Mouse (Mus musculus): ENCODE measurements at regions not wholly inside any gene's neighbourhood (a gene's known extent, or its start where the extent isn't known, plus 50 kb on each side); places are given as distances from the start of the nearest gene placed in this dataset.
A peak's percentile ranks its signal among the peaks of the same experiment; 100 is the strongest.

DNA sequence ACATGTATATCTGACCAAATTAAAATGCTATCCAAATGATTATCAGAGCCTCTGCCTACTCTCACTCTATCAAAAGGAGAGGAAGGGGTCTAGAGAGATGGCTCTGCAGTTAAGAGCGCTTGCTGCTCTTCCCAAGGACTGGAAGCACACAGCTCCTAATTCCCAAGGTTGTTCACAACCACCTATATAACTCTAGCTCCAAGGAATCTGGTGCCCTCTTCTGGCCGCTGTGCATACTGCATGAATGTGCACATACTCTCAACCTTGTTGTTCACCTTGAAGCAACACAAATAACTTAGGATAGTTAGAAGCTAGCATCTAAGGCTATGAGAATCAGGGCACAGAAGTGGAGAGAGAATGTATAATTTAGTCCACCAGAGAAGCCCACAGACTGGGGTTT lies 86.6 kb upstream of the Paip1 start:
- intact Hi-C loops (cut with DNase I), result no loop called here
- DNase-seq, result no peak

DNA sequence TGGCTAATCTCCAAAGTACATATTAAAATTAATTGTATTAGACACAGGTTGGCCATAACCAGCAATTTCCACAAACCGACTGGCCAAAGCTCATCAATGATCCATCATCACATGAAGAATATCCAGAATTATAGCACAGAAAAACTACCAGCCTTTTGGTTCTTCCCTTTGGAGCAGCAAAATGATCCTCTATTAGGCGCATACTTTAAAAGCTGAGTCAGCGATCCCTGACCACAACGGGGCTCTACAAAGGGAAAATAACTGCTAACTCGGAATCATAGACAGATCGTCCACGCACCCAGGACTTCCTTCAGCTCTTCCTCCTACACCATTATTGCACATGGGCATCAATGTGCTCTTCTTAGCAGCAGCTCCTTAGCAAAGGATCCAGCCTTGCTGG lies 85.6 kb upstream of the Paip1 start:
- DNase-seq, result no peak
- intact Hi-C loops (cut with DNase I), result no loop called here

DNA sequence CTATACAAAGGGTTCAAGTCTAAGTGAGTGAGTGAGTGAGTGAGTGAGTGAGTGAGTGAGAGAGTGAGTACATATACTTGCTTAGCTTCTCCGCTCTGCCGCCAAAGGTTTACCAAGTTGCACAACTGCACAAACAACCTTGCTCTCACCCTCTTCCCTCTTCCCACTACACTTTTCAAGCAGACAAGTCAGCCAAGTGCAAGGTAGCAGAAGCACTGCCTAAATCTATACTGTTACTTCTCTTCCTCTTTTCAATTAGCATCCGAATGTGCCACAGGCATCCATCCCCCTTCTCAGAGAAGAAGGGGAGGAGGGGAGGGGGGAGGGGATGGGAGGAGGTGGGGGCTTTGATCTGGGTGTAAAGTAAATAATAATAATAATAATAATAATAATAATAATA lies 80.4 kb upstream of the Paip1 start:
- no peak for DNase-seq
- intact Hi-C loops (cut with DNase I), result no loop called here

DNA sequence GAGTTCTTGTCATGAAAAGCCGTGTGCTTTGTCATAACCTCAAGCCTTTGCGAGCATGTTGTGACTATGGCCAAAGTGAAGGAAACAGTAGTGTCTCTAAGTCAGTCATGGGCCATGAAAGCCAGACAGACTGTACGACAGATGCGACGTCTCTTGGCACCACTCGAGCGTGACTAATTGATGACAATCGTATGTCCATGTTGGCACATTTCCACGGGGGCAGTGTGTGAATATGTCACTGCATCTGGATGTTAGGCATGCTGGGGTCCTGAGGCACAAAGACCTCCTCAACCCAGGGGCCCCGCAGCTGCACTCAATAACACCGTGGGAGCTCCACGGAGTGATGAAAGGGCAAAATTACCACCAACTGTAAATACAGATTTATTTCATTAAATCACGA lies 77.1 kb upstream of the Paip1 start:
- intact Hi-C loops (cut with DNase I), result no loop called here

DNA sequence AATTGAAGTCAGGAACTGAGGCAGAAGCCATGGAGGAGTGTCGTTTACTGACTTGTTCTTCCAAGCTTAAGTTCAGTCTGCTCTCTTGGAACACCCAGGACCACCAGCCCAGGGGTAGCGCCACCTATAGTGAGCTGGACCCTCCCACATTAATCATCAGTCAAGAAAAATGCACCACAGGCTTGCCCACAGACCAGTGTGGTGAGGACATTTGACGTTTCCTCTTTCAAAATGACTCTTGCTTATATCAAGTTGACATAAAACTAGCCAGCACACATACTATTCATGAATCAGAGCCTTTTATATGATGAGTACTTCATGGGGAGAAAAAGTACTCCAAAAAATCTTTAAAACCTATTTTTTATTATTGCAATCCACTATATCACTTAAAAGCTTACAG lies 69.7 kb upstream of the Paip1 start:
- intact Hi-C loops (cut with DNase I), result no loop called here

More for the DNA sequence above, 77.1 kb upstream of the Paip1 start:
- no peak for DNase-seq

DNA sequence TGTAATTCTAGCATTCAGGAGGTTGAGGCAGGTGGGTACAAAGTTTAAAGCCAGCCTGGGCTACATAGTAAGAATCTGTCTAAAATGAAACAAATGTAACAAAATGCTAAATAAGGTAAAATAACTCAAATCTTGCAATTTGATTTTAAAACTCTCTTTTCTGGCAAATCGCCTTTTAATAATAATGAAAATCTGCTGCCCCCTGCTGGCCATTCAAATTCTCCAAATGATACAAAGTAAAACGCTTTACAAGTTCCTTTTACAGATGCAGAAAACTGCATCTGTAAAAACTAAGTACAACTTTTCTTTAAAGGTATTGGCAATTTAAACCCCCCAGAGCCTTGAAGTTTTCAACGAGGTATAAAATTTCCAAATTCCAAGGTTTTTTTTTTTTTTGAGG lies 65.0 kb upstream of the Paip1 start:
- DNase-seq, result no peak

More for the DNA sequence above, 69.7 kb upstream of the Paip1 start:
- no peak for DNase-seq

DNA sequence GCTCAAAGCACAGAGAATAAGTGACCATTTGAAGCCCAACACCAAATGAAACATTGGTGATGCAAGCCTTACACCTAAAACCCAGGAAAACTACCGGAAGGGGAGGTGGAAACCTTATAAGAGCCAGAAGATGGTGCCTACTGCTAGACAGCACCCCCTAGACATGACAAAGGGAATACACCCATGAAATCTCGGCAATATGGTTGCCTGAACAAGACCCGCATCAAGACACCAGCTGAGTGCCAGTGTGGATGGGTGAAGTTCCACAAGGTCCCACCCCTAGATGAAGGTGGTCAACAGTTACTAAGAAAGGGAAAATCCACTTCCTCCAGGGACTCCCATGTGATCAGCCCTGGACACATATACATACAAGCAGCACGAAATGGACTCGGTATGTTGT lies 64.2 kb upstream of the Paip1 start:
- intact Hi-C loops (cut with DNase I), result loop anchor here (2.0 kb wide), 1 partner anchor 81 kb away; no protein-coding TSS in a partner anchor
- DNase-seq, result no peak

More for the DNA sequence above, 65.0 kb upstream of the Paip1 start:
- intact Hi-C loops (cut with DNase I), result no loop called here

DNA sequence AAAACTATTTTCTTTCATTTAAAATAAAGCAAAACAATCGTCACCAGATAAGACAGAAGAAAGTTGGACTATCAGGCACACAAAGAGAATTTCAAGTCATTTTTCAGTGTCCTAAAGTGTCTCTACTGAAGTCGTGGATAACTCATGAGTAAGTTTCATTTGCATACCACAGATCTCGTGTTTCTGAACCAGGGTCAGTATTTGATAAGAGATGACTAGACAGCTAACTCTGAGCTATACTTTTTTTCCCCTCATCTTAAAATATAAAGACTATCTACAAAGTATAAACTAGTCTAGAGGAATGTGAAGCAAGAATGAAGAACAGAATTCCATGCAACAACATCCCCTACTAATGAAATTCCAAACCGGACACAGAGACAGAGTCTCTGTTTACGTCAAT lies 60.9 kb upstream of the Paip1 start:
- DNase-seq, result no peak
- intact Hi-C loops (cut with DNase I), result no loop called here

DNA sequence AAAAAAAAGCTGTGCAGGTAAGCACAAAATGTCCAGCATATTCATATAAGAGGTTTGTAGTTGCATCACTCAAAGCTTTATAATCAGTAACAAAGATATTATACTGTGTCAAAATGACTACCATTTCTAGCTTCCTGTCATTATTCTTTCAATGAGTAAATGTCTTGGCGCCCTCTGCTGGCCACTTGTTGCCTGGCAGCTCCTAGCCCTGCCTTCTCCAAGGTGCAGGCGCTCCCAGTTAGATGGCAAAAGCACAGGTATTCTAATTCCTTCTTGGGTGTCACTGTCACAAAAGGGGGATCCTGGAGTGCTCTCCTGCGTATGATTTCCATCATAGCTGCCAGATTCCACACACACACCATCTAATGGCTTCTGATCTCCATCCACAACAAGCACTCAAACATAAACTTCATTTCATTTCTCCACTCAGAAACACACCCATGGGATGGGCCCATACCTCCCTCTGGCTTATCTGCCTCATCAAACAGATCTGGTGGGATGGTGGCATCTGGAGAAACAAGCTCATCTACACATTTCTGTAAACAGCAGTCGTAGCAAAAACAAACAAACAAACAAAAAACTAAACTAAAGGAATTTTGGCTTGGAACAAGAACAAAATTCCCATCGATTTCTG lies 49.9 kb upstream of the Paip1 start:
- DNase-seq, result peak; percentile 48 to 62
- intact Hi-C loops (cut with DNase I), result loop anchor here (10.0 kb wide), 1 partner anchor 974 kb away; no protein-coding TSS in a partner anchor

Small RNA genes lying in the stretch of these regions (microRNA-seq; reads per million reads assigned to microRNA genes)
- 0 reads per million in 2 experiments for gene Gm44488
